Mouse (Mus musculus) testis, adult 2 months (tissue): ENCODE results near the gene Mapre3. TPM values are rescaled to one million over a fixed set of nuclear protein-coding genes. Genes with fewer than 3 reads are reported as not detected.

Source experiments
- H3K27ac ChIP-seq: fragments of 200-500 bp; 2 replicates; pipeline ENCODE4 v1.5.1; 2012; ENCODE audit warnings: low read depth, low read length; ENCODE audit not compliant: control insufficient read depth, insufficient read depth
- H3K27me3 ChIP-seq: fragments of 200-500 bp; 2 replicates; pipeline ENCODE4 v1.6.1; 2012; ENCODE audit warnings: mild to moderate bottlenecking, low read length, moderate library complexity; ENCODE audit not compliant: control insufficient read depth, insufficient read depth
- H3K36me3 ChIP-seq: fragments of 200-500 bp; 2 replicates; pipeline ENCODE4 v1.6.1; 2012; ENCODE audit warnings: mild to moderate bottlenecking, low read length; ENCODE audit not compliant: control insufficient read depth, insufficient read depth
- H3K4me1 ChIP-seq: fragments of 200-500 bp; 2 replicates; pipeline ENCODE4 v1.6.1; 2012; ENCODE audit warnings: low read length; ENCODE audit not compliant: control insufficient read depth, insufficient read depth
- H3K4me3 ChIP-seq: fragments of 200-500 bp; 2 replicates; pipeline ENCODE4 v1.5.1; 2012; ENCODE audit warnings: low read depth, mild to moderate bottlenecking, low read length, moderate library complexity, mixed read lengths; ENCODE audit not compliant: control insufficient read depth
- CTCF ChIP-seq: fragments of 200-500 bp; IDR thresholded peaks from 2 replicates; pipeline ENCODE4 v1.5.1; 2012; ENCODE audit warnings: low read depth, mild to moderate bottlenecking, inconsistent platforms, low read length, moderate library complexity; ENCODE audit not compliant: control insufficient read depth, insufficient read depth, insufficient replicate concordance
- POLR2A ChIP-seq: fragments of 200-500 bp; IDR thresholded peaks from 2 replicates; pipeline ENCODE4 v1.6.1; 2012; ENCODE audit warnings: low read depth, mild to moderate bottlenecking, inconsistent platforms, low read length, moderate library complexity; ENCODE audit not compliant: control insufficient read depth
- polyA plus RNA-seq: library from polyadenylated mRNA; depleted of rRNA; stranded (reverse); fragments of >200 nt; gene quantifications from 2 replicates; pipeline ENCODE4 v1.2.3, GENCODE M21; 2012

Gene Mapre3
- polyA plus RNA-seq, 1 experiment, result 342 TPM

GRCm38 (mm10) chr5:30806106-30806505 lies 8.3 kb upstream of the Mapre3 start:
- H3K4me3 ChIP-seq, result no peak overlapping the region
- H3K27ac ChIP-seq, result no peak overlapping the region
- no peaks in the 10 kb centered on the region for H3K27me3 ChIP-seq
- no peaks in the 10 kb centered on the region for H3K36me3 ChIP-seq
- no peak for TF ChIP-seq POLR2A
- TF ChIP-seq CTCF, result peak; percentile 75; the same call in 1 of the 2 replicates
- no peaks in the 10 kb centered on the region for H3K4me1 ChIP-seq

GRCm38 (mm10) chr5:30815120-30815465 lies 652 bp downstream of the Mapre3 start:
- peak overlapping the region; percentile 84 for H3K4me3 ChIP-seq
- TF ChIP-seq POLR2A (no peak), CTCF (no peak)
- peaks cover 7% of the 10 kb centered on the region for H3K4me1 ChIP-seq
- H3K27ac ChIP-seq, result peak overlapping the region; percentile 65
- no peaks in the 10 kb centered on the region for H3K36me3 ChIP-seq
- no peaks in the 10 kb centered on the region for H3K27me3 ChIP-seq

- Histone ChIP-seq H3K36me3 (no peaks in the 10 kb centered on the region), H3K27me3 (no peaks in the 10 kb centered on the region), H3K27ac (no peak overlapping the region), H3K4me1 (peaks cover 7% of the 10 kb centered on the region), H3K4me3 (no peak overlapping the region)
- TF ChIP-seq CTCF (no peak), POLR2A (no peak)
These were observed 1.9 kb downstream of the Mapre3 start for GRCm38 (mm10) chr5:30816261-30816791.

GRCm38 (mm10) chr5:30818758-30819309 lies 4.4 kb downstream of the Mapre3 start:
- no peak overlapping the region for H3K27ac ChIP-seq
- H3K36me3 ChIP-seq, result no peaks in the 10 kb centered on the region
- TF ChIP-seq CTCF (no peak), POLR2A (no peak)
- peaks cover 4% of the 10 kb centered on the region for H3K4me1 ChIP-seq
- no peak overlapping the region for H3K4me3 ChIP-seq
- H3K27me3 ChIP-seq, result no peaks in the 10 kb centered on the region

- no peak for TF ChIP-seq CTCF
- no peak for TF ChIP-seq POLR2A
- peak overlapping the region; percentile 30 for H3K4me3 ChIP-seq
- H3K36me3 ChIP-seq, result no peaks in the 10 kb centered on the region
These were observed 8.2 kb downstream of the Mapre3 start for GRCm38 (mm10) chr5:30822689-30823088.

GRCm38 (mm10) chr5:30823091-30823490 lies 8.7 kb downstream of the Mapre3 start:
- TF ChIP-seq CTCF (no peak), POLR2A (no peak)
- Histone ChIP-seq H3K4me3 (no peak overlapping the region), H3K4me1 (peaks cover 17% of the 10 kb centered on the region), H3K27ac (no peak overlapping the region), H3K36me3 (no peaks in the 10 kb centered on the region), H3K27me3 (no peaks in the 10 kb centered on the region)

More at GRCm38 (mm10) chr5:30822689-30823088, 8.2 kb downstream of the Mapre3 start:
- no peaks in the 10 kb centered on the region for H3K27me3 ChIP-seq
- H3K4me1 ChIP-seq, result peaks cover 17% of the 10 kb centered on the region
- no peak overlapping the region for H3K27ac ChIP-seq

GRCm38 (mm10) chr5:30824124-30824988 lies 9.9 kb downstream of the Mapre3 start:
- TF ChIP-seq POLR2A, result no peak
- TF ChIP-seq CTCF, result no peak
- H3K36me3 ChIP-seq, result no peaks in the 10 kb centered on the region
- peaks cover 17% of the 10 kb centered on the region for H3K4me1 ChIP-seq
- no peak overlapping the region for H3K27ac ChIP-seq
- no peaks in the 10 kb centered on the region for H3K27me3 ChIP-seq
- no peak overlapping the region for H3K4me3 ChIP-seq
